Mouse (Mus musculus): ENCODE data around the gene Chd4.

GRCm38 (mm10) chr6:125109371-125109770 lies 13.6 kb downstream of the Chd4 start:
- TF ChIP-seq TAL1 (IDR thresholded peaks at IDR 0.05; ENCODE audit: low read length) (no peak), GATA1 (IDR thresholded peaks at IDR 0.05; ENCODE audit: low read length) (no peak)
